Mouse (Mus musculus) layer of hippocampus, adult 9-10 months (tissue): ENCODE measurements around the gene Dgkg.

Experiments used
- DNase-seq: peaks from one replicate; pipeline ENCODE4 v3.0.0; 2022; ENCODE audit warnings: low spot score

Dgkg gene

GRCm38 (mm10) chr16:22497976-22498375 lies 159.0 kb downstream of the Dgkg start:
- no peak for DNase-seq

- no peak for DNase-seq
Observed at GRCm38 (mm10) chr16:22495259-22495658, 161.8 kb downstream of the Dgkg start.

GRCm38 (mm10) chr16:22494815-22495214 lies 162.2 kb downstream of the Dgkg start:
- no peak for DNase-seq

- no peak for DNase-seq
Observed at GRCm38 (mm10) chr16:22493396-22493795, 163.6 kb downstream of the Dgkg start.

- DNase-seq, result no peak
Observed at GRCm38 (mm10) chr16:22491446-22492166, 165.4 kb downstream of the Dgkg start.

GRCm38 (mm10) chr16:22483900-22484299 lies 173.1 kb downstream of the Dgkg start:
- DNase-seq, result no peak

GRCm38 (mm10) chr16:22479322-22479721 lies 177.7 kb downstream of the Dgkg start:
- no peak for DNase-seq

GRCm38 (mm10) chr16:22471728-22472127 lies 185.3 kb downstream of the Dgkg start:
- DNase-seq, result no peak

GRCm38 (mm10) chr16:22469385-22469784 lies 187.6 kb downstream of the Dgkg start:
- DNase-seq, result no peak

- DNase-seq, result no peak
Observed at GRCm38 (mm10) chr16:22467111-22467510, 189.9 kb downstream of the Dgkg start.

- DNase-seq, result no peak
Observed at GRCm38 (mm10) chr16:22466381-22466780, 190.6 kb downstream of the Dgkg start.

- DNase-seq, result no peak
Observed at GRCm38 (mm10) chr16:22462220-22462619, 194.8 kb downstream of the Dgkg start.

- DNase-seq, result no peak
Observed at GRCm38 (mm10) chr16:22461728-22462127, 195.3 kb downstream of the Dgkg start.

- no peak for DNase-seq
Observed at GRCm38 (mm10) chr16:22460960-22461359, 196.1 kb downstream of the Dgkg start.

- DNase-seq, result no peak
Observed at GRCm38 (mm10) chr16:22452082-22452481, 204.9 kb downstream of the Dgkg start.

GRCm38 (mm10) chr16:22448093-22448492 lies 208.9 kb downstream of the Dgkg start:
- DNase-seq, result no peak

- DNase-seq, result no peak
Observed at GRCm38 (mm10) chr16:22444786-22445185, 212.2 kb downstream of the Dgkg start.

- DNase-seq, result no peak
Observed at GRCm38 (mm10) chr16:22442202-22442601, 214.8 kb downstream of the Dgkg start.

GRCm38 (mm10) chr16:22441317-22441716 lies 215.7 kb downstream of the Dgkg start:
- no peak for DNase-seq

GRCm38 (mm10) chr16:22440269-22440668 lies 216.8 kb downstream of the Dgkg start:
- no peak for DNase-seq

- DNase-seq, result peak; percentile 98
Observed at GRCm38 (mm10) chr16:22439499-22440177, 217.4 kb downstream of the Dgkg start, which contains the start of gene Etv5. Gene Etv5, minus strand, starts transcription at chr16:22439719.

- no peak for DNase-seq
Observed at GRCm38 (mm10) chr16:22438441-22439373, 218.3 kb downstream of the Dgkg start.
